Mouse (Mus musculus) midbrain, postnatal 0 days (tissue): ENCODE measurements at regions not wholly inside any gene's neighbourhood (a gene's known extent, or its start where the extent isn't known, plus 50 kb on each side); places are given as distances from the start of the nearest gene placed in this dataset.

Source experiments
- ATAC-seq: fragments of 200-750 bp; cut with Nextera tagmentation; 2 replicates; pipeline ENCODE4 v1.8.0; 2017; ENCODE audit warnings: moderate number of reproducible peaks, mild to moderate bottlenecking, moderate TSS enrichment, moderate library complexity; ENCODE audit not compliant: low FRiP score
- DNase-seq: peaks from one replicate; pipeline ENCODE4 v3.0.0-alpha.2; 2015; ENCODE audit warnings: low spot score
- H3K27ac ChIP-seq: fragments of 300-500 bp; sonication (generic); 2 replicates; pipeline ENCODE4 v1.5.1; 2014; ENCODE audit warnings: low read depth, mild to moderate bottlenecking, low read length, mixed read lengths
- H3K27me3 ChIP-seq: fragments of 300-500 bp; sonication (generic); 2 replicates; pipeline ENCODE4 v1.6.1; 2014; ENCODE audit warnings: low read length, control low read depth, mixed read lengths; ENCODE audit not compliant: insufficient read depth
- H3K36me3 ChIP-seq: fragments of 300-500 bp; sonication (generic); 2 replicates; pipeline ENCODE4 v1.6.1; 2014; ENCODE audit warnings: low read length, control low read depth, mixed read lengths; ENCODE audit not compliant: insufficient read depth
- H3K4me1 ChIP-seq: fragments of 300-500 bp; sonication (generic); 2 replicates; pipeline ENCODE4 v1.6.1; 2014; ENCODE audit warnings: mild to moderate bottlenecking, control low read depth, antibody characterized with exemption, low read length, mixed read lengths; ENCODE audit not compliant: insufficient read depth
- H3K4me2 ChIP-seq: fragments of 300-500 bp; sonication (generic); 2 replicates; pipeline ENCODE4 v1.6.1; 2014; ENCODE audit warnings: low read depth, mild to moderate bottlenecking, low read length, mixed read lengths; ENCODE audit not compliant: poor library complexity, severe bottlenecking
- H3K4me3 ChIP-seq: fragments of 300-500 bp; sonication (generic); 2 replicates; pipeline ENCODE4 v1.5.1; 2014; ENCODE audit warnings: low read depth, mild to moderate bottlenecking, low read length, moderate library complexity
- H3K9ac ChIP-seq: fragments of 300-500 bp; sonication (generic); replicated peaks from 2 replicates; pipeline ENCODE4 v1.6.1; 2014; ENCODE audit warnings: mild to moderate bottlenecking, low read length, moderate library complexity, mixed read lengths; ENCODE audit not compliant: poor library complexity, severe bottlenecking
- H3K9me3 ChIP-seq: fragments of 300-500 bp; sonication (generic); 2 replicates; pipeline ENCODE4 v1.6.1; 2016; ENCODE audit warnings: low read length, control low read depth
- CTCF ChIP-seq: IDR thresholded peaks from 2 replicates; pipeline ENCODE4 v1.5.1; 2016; ENCODE audit warnings: antibody characterized with exemption, mild to moderate bottlenecking
- WGBS: fragments of 180-500 bp; shearing (Covaris S2); extraction: QIAGEN DNeasy Blood & Tissue Kit; methylation state at CpG from one replicate; pipeline ENCODE4 v1.1.7; 2014; 5-methylcytosine and 5-hydroxymethylcytosine counted together

- TF ChIP-seq CTCF = peak; percentile 78
- WGBS = 56% methylated on average over 2 of the region's 2 CpGs
- no peak overlapping the region for H3K4me3 ChIP-seq
- no peak overlapping the region for H3K4me2 ChIP-seq
- ATAC-seq = no peak
- no peak overlapping the region for H3K27ac ChIP-seq
- no peaks in the 10 kb centered on the region for H3K4me1 ChIP-seq
- H3K9ac ChIP-seq = no peak overlapping the region
- peak; percentile 70 for DNase-seq
- H3K9me3 ChIP-seq = no peaks in the 10 kb centered on the region
- H3K27me3 ChIP-seq = no peaks in the 10 kb centered on the region
- H3K36me3 ChIP-seq = no peaks in the 10 kb centered on the region
These were observed 200.8 kb downstream of the Il1rap start for GRCm38 (mm10) chr16:26782331-26782730.
